Mouse (Mus musculus) olfactory bulb, adult 2 months (tissue): ENCODE measurements around the gene Dsel.

Experiments
- CTCF ChIP-seq: fragments of 200-500 bp; IDR thresholded peaks from 2 replicates; pipeline ENCODE4 v1.5.1; 2012; ENCODE audit warnings: low read depth, mild to moderate bottlenecking, low read length, moderate library complexity; ENCODE audit not compliant: insufficient read depth
- POLR2A ChIP-seq: fragments of 200-500 bp; IDR thresholded peaks from 2 replicates; pipeline ENCODE4 v1.6.1; 2012; ENCODE audit warnings: mild to moderate bottlenecking, low read depth, low read length, moderate library complexity; ENCODE audit not compliant: insufficient read depth

- TF ChIP-seq CTCF (no peak), POLR2A (no peak)
These were observed 749 bp upstream of the Dsel start for GRCm38 (mm10) chr1:111865467-111865866.
